Mouse (Mus musculus) spleen, postnatal 10 days (tissue): ENCODE results near the gene Gm49383.
"Not testable (repeated sequence)": the region's sequence is repeated elsewhere in the genome, so short reads cannot be mapped to it uniquely, and the experiment has no call there.

Experiments used
- DNase-seq, 2 experiments: peaks; one replicate each; pipeline ENCODE4 v3.0.0; 2021 to 2022; ENCODE audit warnings: low spot score in 2 of 2

Gene Gm49383

DNA sequence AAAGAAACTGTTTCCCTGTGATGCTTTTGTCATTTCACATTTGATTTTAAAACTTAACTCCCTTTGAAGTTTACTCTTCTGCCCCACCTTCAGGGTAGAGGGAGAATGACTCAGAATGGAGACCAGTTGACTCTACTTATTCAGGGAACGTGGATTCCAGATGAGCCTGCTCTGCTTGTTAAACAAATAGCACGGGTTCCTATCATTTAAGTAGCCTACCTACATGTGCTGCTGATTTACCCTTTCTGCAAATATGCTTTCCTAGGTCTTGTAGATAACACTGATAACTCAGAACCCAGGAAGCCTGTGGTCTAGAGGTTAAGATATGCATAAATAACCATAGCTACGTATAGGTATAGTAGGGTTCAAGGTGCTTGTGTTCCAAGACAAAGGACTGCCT, 32.0 kb downstream of the Gm49383 start:
- DNase-seq = no peak

DNA sequence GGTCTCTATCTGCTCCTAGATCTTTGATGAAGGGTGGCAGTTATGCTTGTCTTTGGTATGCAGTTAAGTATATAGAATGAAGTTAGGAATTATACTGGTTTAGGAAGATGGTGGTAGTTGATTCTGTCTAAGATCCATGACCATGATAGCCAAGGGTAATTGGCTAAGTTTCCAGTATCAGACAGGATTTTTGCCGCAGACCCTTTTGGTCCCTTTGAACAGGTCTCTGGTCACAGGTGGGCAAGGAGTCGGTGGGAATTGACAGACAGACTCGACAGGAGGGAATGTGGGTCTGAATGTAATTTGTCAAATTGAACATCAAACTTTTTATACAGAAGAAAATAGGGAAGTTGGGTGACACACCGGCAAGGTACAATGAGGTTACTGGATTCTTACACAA, 33.3 kb downstream of the Gm49383 start:
- DNase-seq = not testable (repeated sequence)

DNA sequence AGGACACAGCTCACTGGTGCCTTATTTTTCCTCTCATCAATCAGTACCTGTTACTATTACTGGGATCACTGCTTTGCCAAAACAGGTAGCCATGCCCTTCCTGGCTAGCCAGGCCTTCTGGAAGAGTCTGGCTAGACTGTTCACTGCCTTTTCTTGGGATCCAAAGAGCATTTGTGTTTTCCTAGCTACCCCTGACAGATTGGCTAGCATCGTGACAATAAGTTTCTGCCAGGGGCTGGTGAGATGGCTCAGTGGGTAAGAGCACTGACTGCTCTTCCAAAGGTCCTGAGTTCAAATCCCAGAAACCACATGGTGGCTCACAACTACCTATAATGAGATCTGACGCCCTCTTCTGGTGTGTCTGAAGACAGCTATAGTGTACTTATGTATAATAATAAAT, 36.2 kb downstream of the Gm49383 start:
- DNase-seq = not testable (repeated sequence)

DNA sequence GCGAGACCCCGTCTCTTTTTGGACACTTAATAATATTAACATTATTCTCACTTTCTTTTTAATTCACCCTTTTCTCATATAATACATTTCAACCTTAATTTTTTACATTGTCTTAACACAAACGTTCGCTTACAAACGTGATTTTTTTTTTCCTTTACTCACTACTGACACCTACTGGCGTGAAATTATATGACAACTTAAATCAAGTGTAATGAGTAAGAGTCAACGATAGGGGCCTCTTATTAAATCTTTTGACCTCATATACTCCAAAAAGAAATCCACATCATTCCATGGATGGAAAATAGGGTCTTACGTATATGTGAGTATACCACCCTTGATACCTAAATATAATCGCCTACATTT, 37.3 kb downstream of the Gm49383 start:
- DNase-seq = no peak

DNA sequence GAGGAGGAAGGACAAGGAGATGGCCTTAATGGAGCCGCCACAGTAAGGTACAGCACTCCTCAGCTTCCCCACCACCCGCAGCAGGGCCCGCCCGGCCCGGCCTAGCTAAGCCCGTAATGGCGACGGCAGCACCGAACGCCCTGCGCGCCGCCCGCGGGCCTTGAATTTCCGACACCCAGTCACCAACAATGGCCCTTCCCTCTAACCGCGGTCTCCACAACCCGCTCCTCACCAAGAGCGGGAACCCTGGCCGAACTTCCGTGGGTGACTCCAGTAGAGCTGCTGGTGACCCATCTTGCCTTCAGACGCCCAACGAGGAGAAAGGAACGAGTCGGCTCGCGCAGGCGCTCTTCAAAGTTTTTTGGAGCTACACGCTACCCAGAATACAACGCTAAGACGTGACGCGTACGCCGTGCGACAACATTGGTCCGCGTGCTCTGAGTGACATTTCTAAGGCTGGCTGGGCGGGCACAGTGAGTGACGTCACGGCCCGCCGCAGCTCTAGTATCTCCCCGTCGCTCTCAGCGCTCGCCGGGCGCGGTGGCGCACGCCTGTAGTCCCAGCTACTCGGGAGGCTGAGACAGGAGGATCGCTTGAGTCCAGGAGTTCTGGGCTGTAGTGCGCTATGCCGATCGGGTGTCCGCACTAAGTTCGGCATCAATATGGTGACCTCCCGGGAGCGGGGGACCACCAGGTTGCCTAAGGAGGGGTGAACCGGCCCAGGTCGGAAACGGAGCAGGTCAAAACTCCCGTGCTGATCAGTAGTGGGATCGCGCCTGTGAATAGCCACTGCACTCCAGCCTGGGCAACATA, 37.9 kb downstream of the Gm49383 start, which contains the start of gene Rps29:
Rps29 (minus strand) TSS at position 422 of the 813 bp plus-strand sequence.
- peak; percentile 95 to 97 for DNase-seq

DNA sequence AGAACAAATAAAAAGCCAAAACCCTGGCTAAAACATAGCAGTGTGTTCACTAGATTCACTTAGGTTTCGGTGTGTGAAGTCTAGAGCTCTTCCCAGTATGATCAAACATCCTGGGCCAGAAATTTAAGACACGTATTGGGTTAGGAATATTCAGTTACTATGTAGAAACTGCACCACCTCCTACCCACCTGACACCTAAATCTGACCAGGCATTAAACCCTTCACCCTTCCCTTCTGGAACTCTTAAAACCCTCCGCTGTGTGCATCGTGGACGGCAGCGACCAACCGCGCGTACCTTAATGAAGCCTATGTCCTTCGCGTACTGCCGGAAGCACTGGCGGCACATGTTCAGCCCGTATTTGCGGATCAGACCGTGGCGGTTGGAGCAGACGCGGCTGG, 38.5 kb downstream of the Gm49383 start:
- DNase-seq = no peak

DNA sequence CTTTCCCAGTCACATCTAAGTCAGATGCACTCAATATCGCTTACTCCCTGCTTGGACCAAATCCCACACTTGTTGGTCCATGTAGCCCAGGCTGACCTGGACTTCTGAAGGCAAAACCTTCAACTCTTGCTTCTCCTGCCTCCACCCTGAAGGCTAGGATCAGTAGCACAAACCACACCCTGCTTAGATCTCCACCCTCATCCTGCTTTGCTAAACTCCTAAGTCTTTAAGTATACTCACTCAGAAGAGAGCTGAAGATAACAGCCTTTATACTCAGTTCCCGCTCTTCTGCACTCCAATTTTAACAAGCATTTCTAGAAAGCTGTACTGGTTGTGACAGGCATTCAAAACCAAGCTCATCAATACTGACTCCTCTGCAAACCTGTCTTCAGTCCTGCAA, 39.8 kb downstream of the Gm49383 start:
- no peak for DNase-seq

DNA sequence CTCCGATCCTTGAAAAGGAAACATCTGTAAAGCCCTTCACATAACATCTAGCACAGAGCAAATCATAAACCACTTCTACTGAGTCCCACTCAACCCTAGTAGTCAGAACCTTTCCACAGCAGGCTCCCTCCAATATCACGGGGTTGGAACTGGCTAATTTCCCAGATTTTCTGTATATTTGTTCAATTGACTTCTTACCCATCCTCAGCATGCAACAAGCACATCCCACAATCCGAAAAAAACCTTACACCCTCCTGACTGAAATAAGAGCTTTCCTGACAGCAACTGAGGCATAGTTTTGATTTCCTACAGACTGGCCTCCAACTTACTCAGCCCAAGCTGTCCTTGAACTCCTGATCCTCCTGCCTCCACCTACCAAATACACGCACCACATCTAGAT, 40.5 kb downstream of the Gm49383 start:
- no peak for DNase-seq

DNA sequence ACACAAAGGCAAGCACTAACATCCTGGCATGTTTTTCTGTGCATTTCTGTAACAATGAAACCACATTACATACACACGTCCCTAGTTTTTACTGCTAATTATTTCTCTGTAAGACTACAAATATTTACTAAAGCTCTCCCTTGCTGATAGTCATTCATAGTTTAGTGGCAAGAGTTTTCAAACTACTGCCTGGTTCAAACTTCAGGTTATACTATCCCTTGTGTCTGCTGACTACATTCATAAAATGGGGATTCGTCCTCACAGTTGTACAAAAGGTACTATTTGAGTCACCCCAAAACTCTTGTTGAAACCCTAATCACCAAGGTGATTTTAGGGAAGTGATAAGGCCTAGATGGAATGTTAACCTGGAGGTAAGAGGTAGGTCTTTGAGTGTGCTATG, 41.0 kb downstream of the Gm49383 start:
- DNase-seq = no peak

DNA sequence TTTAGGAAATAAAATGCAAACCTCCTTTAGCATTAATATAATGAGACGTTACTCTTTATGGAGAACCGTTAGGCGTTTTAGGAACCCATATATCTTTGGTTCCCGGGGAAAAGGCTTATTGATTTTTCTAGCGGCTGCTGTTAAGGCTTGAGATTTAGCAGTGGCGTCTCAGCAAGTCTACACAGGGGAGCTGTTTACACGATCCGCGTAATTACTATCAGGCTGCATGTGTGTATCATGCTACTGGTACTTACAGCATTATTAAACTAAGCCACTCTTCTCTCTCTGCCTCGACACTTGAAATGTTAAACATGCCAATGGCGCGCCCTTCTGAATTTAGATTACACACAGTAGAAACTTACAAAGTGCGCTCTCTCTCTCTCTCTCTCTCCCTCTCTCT, 46.9 kb downstream of the Gm49383 start:
- DNase-seq = no peak

DNA sequence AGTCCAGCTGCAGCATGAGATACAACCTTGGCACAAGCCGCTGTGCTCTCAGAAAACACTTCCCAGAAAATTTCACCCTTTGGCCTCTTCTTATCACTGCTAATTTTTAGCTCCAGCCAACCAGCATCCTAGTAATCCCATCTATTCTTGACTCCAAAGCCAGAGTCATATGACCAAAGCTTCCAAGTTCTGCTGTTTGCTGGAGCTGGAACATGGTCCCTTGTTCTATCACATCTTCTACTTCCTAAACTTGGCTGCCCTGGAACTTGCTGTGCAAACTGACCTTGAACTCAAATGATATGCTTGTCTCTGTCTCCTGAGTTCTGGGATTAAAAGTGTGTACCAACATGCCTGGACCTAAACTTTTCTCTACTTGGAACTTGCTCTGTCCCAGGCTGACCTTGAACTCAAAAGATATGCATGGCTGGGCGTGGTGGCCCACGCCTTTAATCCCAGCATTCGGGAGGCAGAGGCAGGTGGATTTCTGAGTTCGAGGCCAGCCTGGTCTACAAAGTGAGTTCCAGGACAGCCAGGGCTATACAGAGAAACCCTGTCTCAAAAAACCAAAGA, 49.7 kb downstream of the Gm49383 start:
- DNase-seq = no peak

DNA sequence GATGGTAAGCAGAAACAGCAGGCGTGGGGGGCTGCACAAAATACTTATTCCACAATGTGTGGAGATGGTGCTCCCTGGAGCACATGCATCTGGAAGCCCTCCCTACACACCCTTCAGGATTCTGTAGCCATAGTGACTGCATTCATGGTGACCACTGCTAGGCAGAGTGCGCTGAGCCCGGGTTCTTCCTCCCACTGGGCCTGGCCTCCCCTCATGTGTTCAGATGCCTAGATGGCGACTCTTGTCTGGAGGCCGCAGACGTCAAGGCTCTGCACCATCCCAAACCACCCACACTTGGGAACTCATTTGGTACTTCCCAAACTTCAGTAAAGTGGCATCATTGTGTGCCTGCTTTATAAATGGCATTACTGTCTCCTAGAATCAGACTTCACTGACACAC, 53.4 kb downstream of the Gm49383 start:
- no peak for DNase-seq

DNA sequence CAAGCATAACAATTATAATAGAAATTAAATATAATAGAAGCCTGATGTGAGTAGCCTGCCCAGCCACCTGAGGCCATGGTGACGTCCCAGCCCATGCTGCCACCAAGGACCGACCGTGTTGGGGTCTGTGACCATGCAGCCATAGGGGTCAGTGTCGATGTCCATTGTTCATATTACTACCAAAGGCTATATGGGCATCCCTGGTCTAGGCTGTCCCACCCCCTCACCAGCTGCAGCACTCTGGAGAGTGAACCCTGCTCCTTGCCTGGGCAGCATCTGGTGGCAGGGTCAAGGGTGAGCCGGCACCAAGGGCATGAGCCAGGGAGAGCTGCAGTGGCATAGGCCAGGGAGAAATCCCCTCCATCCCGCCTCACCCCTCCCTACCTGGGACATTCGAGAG, 57.1 kb downstream of the Gm49383 start:
- DNase-seq = no peak

DNA sequence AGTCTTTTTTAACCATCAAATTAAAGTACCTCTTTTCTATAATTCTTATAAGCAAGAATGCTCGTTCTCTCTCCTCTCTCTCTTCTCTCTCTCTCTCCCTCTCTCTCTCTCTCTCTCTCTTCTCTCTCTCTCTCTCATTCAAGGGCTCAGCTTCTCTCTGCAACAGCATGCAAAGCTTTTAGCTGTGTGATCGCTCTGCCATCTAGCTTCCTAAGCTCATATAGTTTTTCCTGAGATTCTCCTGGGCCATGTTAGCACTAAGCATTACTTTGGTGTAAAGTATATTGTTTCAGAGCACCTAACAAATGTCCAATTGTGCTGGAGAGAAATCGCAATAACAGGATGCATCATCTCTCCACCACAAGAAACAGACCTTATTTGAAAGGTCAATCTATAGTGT, 57.7 kb downstream of the Gm49383 start:
- no peak for DNase-seq
